Mouse (Mus musculus) olfactory bulb, adult 2 months (tissue): Measurements from ENCODE around the gene Cisd1. TPM values are rescaled to one million over a fixed set of nuclear protein-coding genes. Genes with fewer than 3 reads are reported as not detected.
A peak's percentile ranks its signal among the peaks of the same experiment; 100 is the strongest.

ENCODE experiments used
- H3K27ac ChIP-seq: fragments of 200-500 bp; 2 replicates; pipeline ENCODE4 v1.5.1; 2012; ENCODE audit warnings: low read depth, low read length; ENCODE audit not compliant: insufficient read depth
- H3K4me1 ChIP-seq: fragments of 200-500 bp; 2 replicates; pipeline ENCODE4 v1.6.1; 2012; ENCODE audit warnings: low read length; ENCODE audit not compliant: control insufficient read depth, insufficient read depth
- H3K4me3 ChIP-seq: fragments of 200-500 bp; 2 replicates; pipeline ENCODE4 v1.5.1; 2012; ENCODE audit warnings: mild to moderate bottlenecking, low read depth, low read length, moderate library complexity; ENCODE audit not compliant: insufficient read depth
- CTCF ChIP-seq: fragments of 200-500 bp; IDR thresholded peaks from 2 replicates; pipeline ENCODE4 v1.5.1; 2012; ENCODE audit warnings: low read depth, mild to moderate bottlenecking, low read length, moderate library complexity; ENCODE audit not compliant: insufficient read depth
- POLR2A ChIP-seq: fragments of 200-500 bp; IDR thresholded peaks from 2 replicates; pipeline ENCODE4 v1.6.1; 2012; ENCODE audit warnings: mild to moderate bottlenecking, low read depth, low read length, moderate library complexity; ENCODE audit not compliant: insufficient read depth
- WGBS: fragments of 180-500 bp; shearing (Covaris S2); methylation state at CpG from one replicate; pipeline ENCODE4 v1.1.7; 2018; 5-methylcytosine and 5-hydroxymethylcytosine counted together
- polyA plus RNA-seq: library from polyadenylated mRNA; stranded (reverse); fragments of >200 nt; gene quantifications from 2 replicates; pipeline ENCODE4 v1.2.4, GENCODE M21; 2012; ENCODE audit warnings: low replicate concordance; ENCODE audit not compliant: missing spikeins, insufficient read depth, insufficient read length

Cisd1 gene
- polyA plus RNA-seq, 1 experiment = not detected

GRCm38 (mm10) chr10:71353850-71354249 is 9.1 kb upstream of the Cisd1 start:
- 85% methylated on average over 9 of the region's 9 CpGs for WGBS
- TF ChIP-seq CTCF = no peak
- TF ChIP-seq POLR2A = no peak
- H3K4me3 ChIP-seq = no peak overlapping the region
- no peak overlapping the region for H3K27ac ChIP-seq
- peaks cover 4% of the 10 kb centered on the region; the same call in 1 of the 2 replicates for H3K4me1 ChIP-seq

- no peak for TF ChIP-seq CTCF
- TF ChIP-seq POLR2A = no peak
- Histone ChIP-seq H3K4me1 (peaks cover 2% of the 10 kb centered on the region; the same call in 1 of the 2 replicates), H3K27ac (no peak overlapping the region), H3K4me3 (no peak overlapping the region)
- WGBS = 96% methylated on average over 7 of the region's 7 CpGs
Measured at GRCm38 (mm10) chr10:71351301-71351700, 6.5 kb upstream of the Cisd1 start.

DNA sequence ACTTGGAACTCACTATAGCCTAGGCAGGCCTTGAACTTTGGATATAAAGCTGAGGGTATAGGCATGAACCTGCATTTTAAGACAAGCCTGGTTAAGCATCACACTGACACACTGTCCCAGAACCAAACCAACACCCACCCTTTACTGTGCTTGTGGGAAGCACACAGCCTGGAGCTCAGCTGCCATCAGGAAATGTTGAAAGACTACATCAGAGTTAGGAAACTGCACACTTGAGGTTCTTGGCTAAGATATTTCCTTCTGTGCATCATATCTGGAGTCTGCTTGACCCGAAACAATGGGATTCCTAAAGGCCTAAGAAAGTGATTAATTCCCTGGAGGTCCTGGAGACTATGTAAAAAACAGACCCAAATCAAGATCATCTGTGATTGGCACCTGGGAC is 4.5 kb upstream of the Cisd1 start:
- 92% methylated on average over 1 of the region's 1 CpGs for WGBS
- Histone ChIP-seq H3K4me1 (peaks cover 4% of the 10 kb centered on the region), H3K4me3 (no peak overlapping the region), H3K27ac (no peak overlapping the region)
- TF ChIP-seq POLR2A (no peak), CTCF (no peak)

DNA sequence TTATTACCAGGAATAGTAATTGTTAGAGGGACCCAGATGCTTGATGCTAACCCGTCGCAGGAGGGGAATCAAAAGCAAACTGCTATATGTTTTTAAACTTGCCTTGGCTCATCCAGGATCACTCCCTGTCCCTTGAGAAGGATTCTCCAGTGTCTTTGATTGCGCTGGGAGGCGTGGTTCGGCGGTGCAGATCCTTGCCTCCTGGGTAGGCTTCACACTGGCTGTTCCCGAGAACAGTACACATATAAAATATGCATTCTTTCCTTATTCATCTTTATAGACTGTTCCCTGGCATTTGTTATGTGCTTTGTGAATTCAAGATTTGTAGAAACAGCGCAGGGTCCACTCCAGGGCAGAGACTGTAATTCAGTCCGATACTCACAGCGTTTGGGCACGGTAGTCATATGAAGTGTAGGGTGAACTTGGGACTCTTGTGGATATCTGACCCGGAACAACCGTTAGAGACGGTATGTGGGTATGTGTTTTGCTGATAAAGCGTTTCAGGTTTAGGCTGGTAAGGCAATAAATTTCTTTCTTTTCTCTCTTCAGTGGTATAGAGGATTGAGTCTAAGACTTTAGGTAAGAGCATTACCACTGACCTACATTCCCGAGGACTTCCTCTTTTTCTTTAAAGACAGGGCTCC is 4.0 kb upstream of the Cisd1 start:
- TF ChIP-seq CTCF (no peak), POLR2A (no peak)
- peaks cover 5% of the 10 kb centered on the region for H3K4me1 ChIP-seq
- H3K4me3 ChIP-seq = peak overlapping the region; percentile 89
- H3K27ac ChIP-seq = no peak overlapping the region; the same call in 1 of the 2 replicates
- 13% methylated on average over 16 of the region's 16 CpGs for WGBS

DNA sequence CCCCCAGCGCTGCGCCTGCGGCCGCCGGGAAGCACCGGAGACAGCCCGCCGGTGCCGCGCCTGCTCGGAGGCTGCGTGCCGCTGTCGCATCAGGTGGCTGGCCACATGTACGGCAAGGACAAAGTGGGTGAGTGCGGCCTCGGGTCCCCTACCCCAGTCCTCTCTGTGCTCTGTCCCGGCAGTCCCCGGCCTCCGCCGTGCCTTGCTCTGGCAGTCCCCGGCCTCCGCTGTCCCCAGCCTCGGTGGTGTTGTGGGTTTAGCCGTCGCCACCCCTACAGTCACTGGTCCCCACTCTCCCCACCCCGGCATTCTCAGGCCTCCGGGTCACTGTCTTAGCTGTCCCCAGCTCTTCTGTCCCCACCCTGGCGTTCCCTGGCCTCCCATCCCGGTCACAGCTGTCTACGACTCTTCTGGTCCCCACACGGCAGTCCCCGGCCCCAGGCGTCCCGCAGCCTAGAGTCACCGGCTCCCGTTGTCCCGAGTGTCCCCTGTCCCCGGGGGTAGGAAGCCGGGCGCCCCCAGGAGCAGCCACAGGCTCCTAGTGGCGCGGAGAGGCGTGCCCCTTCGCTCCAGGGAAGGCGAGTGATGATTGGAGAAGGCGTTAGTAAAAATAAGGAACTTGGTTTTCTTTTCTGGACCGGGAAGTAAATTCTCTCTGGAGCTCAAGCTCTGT is 3.3 kb upstream of the Cisd1 start:
- WGBS = under 1% methylated on average over 48 of the region's 48 CpGs
- H3K4me3 ChIP-seq = peak overlapping the region; percentile 89
- no peak for TF ChIP-seq CTCF
- TF ChIP-seq POLR2A = no peak
- H3K27ac ChIP-seq = peak overlapping the region; percentile 45
- peaks cover 6% of the 10 kb centered on the region for H3K4me1 ChIP-seq

DNA sequence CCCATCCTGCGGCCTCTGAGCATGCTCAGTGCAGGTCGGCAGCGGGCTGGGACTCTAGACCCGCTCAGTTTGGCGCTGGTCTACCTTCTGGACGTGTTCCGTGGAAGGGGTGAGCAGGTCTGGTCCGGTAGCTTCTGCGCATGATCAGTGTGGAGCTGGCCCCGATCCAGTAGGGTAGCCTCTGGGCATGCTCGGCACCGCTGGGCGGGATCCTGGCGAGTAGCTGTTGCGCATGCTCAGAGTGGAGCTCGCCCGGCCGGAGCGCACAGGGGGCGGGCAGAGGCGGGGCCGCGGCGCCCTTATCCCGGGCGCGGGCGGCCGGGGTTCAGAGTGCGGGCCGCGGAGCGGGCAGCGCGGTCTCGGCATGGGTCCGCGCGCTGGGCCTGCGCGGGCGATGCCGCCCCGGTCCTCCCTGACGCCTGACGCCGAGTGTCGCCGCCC is 2.8 kb upstream of the Cisd1 start, which contains the start of gene Ipmk:
Gene Ipmk, plus strand, starts transcription at position 255 of the 441 bp plus-strand sequence.
- Histone ChIP-seq H3K4me1 (peaks cover 6% of the 10 kb centered on the region), H3K27ac (peak within 1 kb of the TSS; percentile 58), H3K4me3 (peak within 1 kb of the TSS; percentile 89)
- TF ChIP-seq POLR2A (peak; percentile 86), CTCF (no peak)
- WGBS = under 1% methylated on average over 49 of the region's 49 CpGs

DNA sequence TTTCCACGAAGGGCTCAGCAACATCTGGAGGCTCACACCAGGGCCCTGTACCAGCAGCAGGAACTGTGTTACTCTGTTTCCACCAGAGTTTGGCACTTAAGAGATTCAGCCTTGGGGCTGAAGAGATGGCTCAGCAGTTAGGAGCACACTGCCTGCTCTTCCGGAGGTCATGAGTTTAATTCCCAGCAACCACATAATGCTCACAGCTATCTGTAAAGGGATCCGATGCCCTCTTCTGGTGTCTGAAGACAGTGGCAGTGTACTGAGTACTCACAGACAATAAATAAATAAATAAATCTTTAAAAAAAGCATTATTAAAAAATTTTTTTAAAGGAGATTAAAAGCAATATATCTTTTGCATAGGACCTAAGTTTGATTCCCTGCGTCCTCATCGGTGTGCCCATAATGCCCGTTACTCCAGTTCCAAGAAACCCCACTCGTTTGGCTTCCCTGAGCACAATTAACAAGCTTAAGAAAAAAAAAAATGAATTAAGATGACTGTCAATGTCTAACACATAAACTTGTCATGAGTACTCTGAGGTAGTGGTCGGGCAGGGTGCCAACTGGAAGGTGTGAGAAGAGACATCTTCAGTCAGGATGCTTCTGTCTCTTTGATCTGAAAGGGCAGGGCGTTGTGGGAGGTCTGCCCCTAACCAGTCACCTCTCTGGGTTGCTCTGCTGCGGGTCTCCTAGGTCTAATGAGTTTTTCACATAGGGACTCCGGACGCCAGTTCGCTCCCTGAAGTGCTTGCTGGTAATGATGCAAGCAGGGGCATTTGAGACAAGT is 2.2 kb upstream of the Cisd1 start:
- Histone ChIP-seq H3K4me3 (peak overlapping the region; percentile 89), H3K27ac (peak overlapping the region; percentile 58), H3K4me1 (peaks cover 11% of the 10 kb centered on the region)
- TF ChIP-seq POLR2A = no peak
- TF ChIP-seq CTCF = no peak
- WGBS = 12% methylated on average over 13 of the region's 13 CpGs

GRCm38 (mm10) chr10:71346106-71346505 is 1.4 kb upstream of the Cisd1 start:
- 48% methylated on average over 2 of the region's 2 CpGs for WGBS
- H3K4me1 ChIP-seq = peaks cover 13% of the 10 kb centered on the region
- no peak overlapping the region for H3K4me3 ChIP-seq
- TF ChIP-seq POLR2A (no peak), CTCF (no peak)
- no peak overlapping the region for H3K27ac ChIP-seq

- 21% methylated on average over 14 of the region's 14 CpGs for WGBS
- Histone ChIP-seq H3K4me1 (peaks cover 31% of the 10 kb centered on the region), H3K27ac (no peak overlapping the region), H3K4me3 (peak overlapping the region; percentile 88)
- TF ChIP-seq CTCF = no peak
- TF ChIP-seq POLR2A = no peak
Measured at GRCm38 (mm10) chr10:71343567-71344265, 1.0 kb downstream of the Cisd1 start.
